Mouse (Mus musculus) CD4-positive, CD25-positive, alpha-beta regulatory T cell, adult 2 months (primary cell): Measurements from ENCODE around the gene 4930564D02Rik.

ENCODE experiments used
- DNase-seq: peaks from one replicate; pipeline ENCODE4 v3.0.0-alpha.2; 2012; ENCODE audit warnings: low read depth, low spot score

4930564D02Rik gene

GRCm38 (mm10) chr3:105058627-105059513, 7.8 kb upstream of the 4930564D02Rik start:
- DNase-seq = peak; percentile 72

GRCm38 (mm10) chr3:105059911-105060310, 6.7 kb upstream of the 4930564D02Rik start:
- DNase-seq = no peak

GRCm38 (mm10) chr3:105060992-105061391, 5.7 kb upstream of the 4930564D02Rik start:
- DNase-seq = no peak

- no peak for DNase-seq
These were observed 5.1 kb upstream of the 4930564D02Rik start for GRCm38 (mm10) chr3:105061496-105061895.

GRCm38 (mm10) chr3:105061991-105062390, 4.7 kb upstream of the 4930564D02Rik start:
- no peak for DNase-seq

- DNase-seq = no peak
These were observed 4.0 kb upstream of the 4930564D02Rik start for GRCm38 (mm10) chr3:105062676-105063075.

- DNase-seq = no peak
These were observed 3.9 kb downstream of the 4930564D02Rik start for GRCm38 (mm10) chr3:105070553-105070952.

GRCm38 (mm10) chr3:105071251-105071650, 4.6 kb downstream of the 4930564D02Rik start:
- no peak for DNase-seq

GRCm38 (mm10) chr3:105072536-105072935, 5.9 kb downstream of the 4930564D02Rik start:
- DNase-seq = no peak

GRCm38 (mm10) chr3:105075796-105076195, 9.2 kb downstream of the 4930564D02Rik start:
- DNase-seq = no peak

- DNase-seq = no peak
These were observed 11.7 kb downstream of the 4930564D02Rik start for GRCm38 (mm10) chr3:105078231-105078826.

GRCm38 (mm10) chr3:105087344-105087743, 20.7 kb downstream of the 4930564D02Rik start:
- no peak for DNase-seq

GRCm38 (mm10) chr3:105088638-105089037, 22.0 kb downstream of the 4930564D02Rik start:
- no peak for DNase-seq

GRCm38 (mm10) chr3:105090147-105090546, 23.5 kb downstream of the 4930564D02Rik start:
- DNase-seq = no peak

- peak; percentile 9 for DNase-seq
These were observed 24.3 kb downstream of the 4930564D02Rik start for GRCm38 (mm10) chr3:105090981-105091380.

GRCm38 (mm10) chr3:105092721-105093505, 26.3 kb downstream of the 4930564D02Rik start:
- no peak for DNase-seq

GRCm38 (mm10) chr3:105094448-105094847, 27.8 kb downstream of the 4930564D02Rik start:
- DNase-seq = peak; percentile 2

GRCm38 (mm10) chr3:105095026-105095425, 28.4 kb downstream of the 4930564D02Rik start:
- no peak for DNase-seq

- no peak for DNase-seq
These were observed 30.9 kb downstream of the 4930564D02Rik start for GRCm38 (mm10) chr3:105097581-105097980.

- DNase-seq = no peak
These were observed 33.1 kb downstream of the 4930564D02Rik start for GRCm38 (mm10) chr3:105099526-105100269.

GRCm38 (mm10) chr3:105100270-105100589, 33.6 kb downstream of the 4930564D02Rik start:
- no peak for DNase-seq
